Mouse (Mus musculus) left cerebral cortex, adult 9 months (tissue): ENCODE results near the gene Nudt15.

Experiments used
- DNase-seq, 2 experiments: peaks; one replicate each; pipeline ENCODE4 v3.0.0; 2022; ENCODE audit warnings: low spot score in 2 of 2

Nudt15 gene

DNA sequence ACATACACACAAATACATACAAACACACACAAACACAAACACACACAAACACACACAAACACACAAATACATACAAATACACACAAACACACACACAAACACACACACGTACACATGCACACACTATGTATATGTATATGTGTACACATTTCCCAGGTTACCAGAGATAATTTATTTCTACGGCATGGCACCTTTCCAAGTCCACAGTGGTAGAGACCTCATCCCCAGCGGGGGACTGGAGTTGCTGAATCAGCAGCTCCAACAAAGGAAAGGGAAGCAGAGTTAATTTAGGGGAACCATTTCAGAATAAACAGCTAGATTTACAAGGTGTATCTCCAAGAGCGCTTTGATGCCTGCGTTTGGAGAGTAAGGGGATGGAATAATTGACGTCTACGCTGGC lies 75.8 kb downstream of the Nudt15 start:
- DNase-seq, result no peak

DNA sequence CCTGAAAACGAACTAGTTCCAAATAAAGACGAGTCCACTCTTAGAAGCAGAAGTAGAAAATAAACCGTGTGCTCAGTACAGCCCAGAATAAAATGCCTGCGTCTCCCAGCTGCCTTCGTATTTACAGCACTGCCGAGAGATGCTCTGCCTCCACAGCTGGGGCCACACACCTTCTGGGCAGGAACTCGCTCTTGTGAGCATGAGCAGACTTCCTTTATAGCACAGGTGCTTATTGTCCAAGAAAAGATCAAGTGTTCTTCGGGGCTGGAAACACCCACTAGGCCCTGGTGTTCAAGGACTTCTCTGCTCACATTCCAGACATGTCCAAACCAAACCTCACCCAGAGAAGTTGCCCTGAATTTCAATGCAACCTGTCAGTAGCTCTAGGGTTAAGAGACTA lies 77.4 kb downstream of the Nudt15 start:
- no peak for DNase-seq

- DNase-seq, result peak; percentile 47 to 87
Observed at GRCm38 (mm10) chr14:73469506-73469905, 78.5 kb downstream of the Nudt15 start.
